Mouse (Mus musculus) stomach, postnatal 0 days (tissue): ENCODE results near the gene Lefty2.

Experiments
- CTCF ChIP-seq: IDR thresholded peaks from 2 replicates; pipeline ENCODE4 v1.5.1; 2016; ENCODE audit warnings: antibody characterized with exemption, low read depth, mild to moderate bottlenecking, moderate library complexity
- EP300 ChIP-seq: optimal IDR thresholded peaks from 2 replicates; pipeline ENCODE3; 2016; ENCODE audit warnings: antibody characterized with exemption

- TF ChIP-seq CTCF: no peak
- TF ChIP-seq EP300: no peak
Observed at GRCm38 (mm10) chr1:180916425-180916824, 23.5 kb downstream of the Lefty2 start.
